ENCODE assay signal across 20 mouse cellular contexts in the genomic region with DNA sequence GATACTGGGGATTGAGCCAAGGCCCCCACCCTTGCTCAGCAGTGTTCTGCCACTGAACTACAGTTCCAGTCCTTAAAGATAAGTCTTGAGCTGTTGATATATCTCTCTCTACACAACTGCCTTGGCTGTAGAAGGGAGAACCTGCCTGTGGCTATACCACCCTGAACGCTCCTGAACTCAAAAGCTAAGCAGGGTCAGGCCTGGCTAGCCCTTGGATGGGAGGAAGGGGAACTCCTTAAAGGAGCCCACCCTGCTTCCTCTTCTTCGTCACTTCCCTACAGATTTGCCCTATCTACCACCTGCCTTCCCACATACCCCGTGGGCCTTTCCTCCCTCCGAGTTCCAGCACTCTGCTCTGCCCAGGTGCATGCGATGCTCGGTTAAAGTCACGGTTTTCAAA. TPM values are rescaled to one million over a fixed set of nuclear protein-coding genes. Genes with fewer than 3 reads are reported as not detected.
DNase-seq lines count a peak whose midpoint lies in the region; ATAC-seq lines count a peak whose summit lies in the region.
"Had no signal": no experiment of that assay in that cellular context is flagged by ENCODE, and none has a peak within 500 bp of the region (broad histone marks: within the 10 kb centered on the region; RNA-seq: fewer than 3 reads in every experiment).

No protein-coding gene starts in this region.

- WGBS in neural tube, embryonic 13.5 days: 86% methylated on average over 7 of the region's 7 CpGs

- peak overlapping the region; percentile 22; the same call in 1 of the 2 replicates for H3K4me2 ChIP-seq in neural tube, embryonic 13.5 days
- H3K4me2 ChIP-seq: heart, embryonic 11.5 days; liver, embryonic 11.5 days; lung, embryonic 15.5 days had no signal

- peaks cover 21% of the 10 kb centered on the region for H3K4me1 ChIP-seq in neural tube, embryonic 13.5 days (replicated peaks)
- H3K4me1 ChIP-seq: lung, embryonic 15.5 days had no signal

- H3K9me3 ChIP-seq in neural tube, embryonic 13.5 days: no peaks in the 10 kb centered on the region
- H3K9me3 ChIP-seq: lung, embryonic 15.5 days had no signal

- no peak overlapping the region for H3K27ac ChIP-seq in neural tube, embryonic 13.5 days (replicated peaks)
- H3K27ac ChIP-seq: lung, embryonic 15.5 days had no signal

- H3K4me3 ChIP-seq in neural tube, embryonic 13.5 days: no peak overlapping the region
- H3K4me3 ChIP-seq: lung, embryonic 15.5 days; megakaryocyte, embryonic 14.5 days had no signal

- no peaks in the 10 kb centered on the region for H3K27me3 ChIP-seq in neural tube, embryonic 13.5 days
- H3K27me3 ChIP-seq: lung, embryonic 15.5 days; megakaryocyte, embryonic 14.5 days had no signal

- H3K9ac ChIP-seq in neural tube, embryonic 13.5 days: no peak overlapping the region
- H3K9ac ChIP-seq: lung, embryonic 15.5 days had no signal

- peaks cover 3% of the 10 kb centered on the region; the same call in 1 of the 2 replicates for H3K36me3 ChIP-seq in neural tube, embryonic 13.5 days
- H3K36me3 ChIP-seq: lung, embryonic 15.5 days had no signal

- peak; percentile 83 for DNase-seq in heart, adult 11 months
- no peak for DNase-seq in heart, adult 8-10 months (ENCODE audit: low spot score)
- DNase-seq in neural tube, embryonic 10.5 days (ENCODE audit: extremely low spot score, low spot score): no peak
- DNase-seq in gastrocnemius, postnatal 10 days: no peak
- no peak for DNase-seq in frontal cortex, postnatal 14 days (ENCODE audit: low spot score in 2 of 2)
- DNase-seq: adrenal gland, postnatal 14 days; cerebellum, adult 11-12 months; cerebellum, postnatal 25 days; gastrocnemius, postnatal 14 days; heart, postnatal 14 days; kidney, adult 9 months; kidney, postnatal 36 days; thymus, postnatal 36 days had no signal

- no peak for ATAC-seq in neural tube, embryonic 13.5 days (ENCODE audit: low read depth)
- peak; percentile 91 for ATAC-seq in megakaryocyte progenitor cell, adult 5-6 weeks (replicated peaks; ENCODE audit: poor library complexity)
- ATAC-seq: activated CD4-positive, CD25-positive, alpha-beta regulatory T cell, adult 4 months had no signal

RNA-seq across cellular contexts. Expression of a gene that starts 28.8 kb away (rescaled TPM):
- 10 to 100 TPM; 13.0 to 16.0 (median 13.4) TPM for total RNA-seq in heart, adult 8-10 months (2022)
- polyA plus RNA-seq in neural tube, embryonic 13.5 days (2015; fragmentation: Nextera tagmentation; extraction: Ambion mirVana): 55.8 and 60.8 TPM in 2 replicates
- total RNA-seq in megakaryocyte progenitor cell, adult 5-6 weeks (2015): 84.6 and 87.6 TPM in 2 replicates
- 49.1 and 58.1 TPM in 2 replicates for total RNA-seq in megakaryocyte progenitor cell, adult 5-6 weeks (2017)
- total RNA-seq in gastrocnemius, postnatal 10 days (2021): 10 to 100 TPM; 12.1 to 15.1 TPM

RNA-seq across cellular contexts. Expression of a gene that starts 44.2 kb away (rescaled TPM):
- total RNA-seq in heart, adult 8-10 months (2022): under 1 TPM in 1 of 4 experiments, not detected in 3; 0.17 TPM
- polyA plus RNA-seq in neural tube, embryonic 13.5 days (2015; fragmentation: Nextera tagmentation; extraction: Ambion mirVana): not detected in 2 replicates
- 29.2 and 30.6 TPM in 2 replicates for total RNA-seq in megakaryocyte progenitor cell, adult 5-6 weeks (2015)
- total RNA-seq in megakaryocyte progenitor cell, adult 5-6 weeks (2017): 38.0 and 41.3 TPM in 2 replicates
- under 1 TPM in 1 of 2 experiments, not detected in 1; 0.23 TPM for total RNA-seq in gastrocnemius, postnatal 10 days (2021)
- total RNA-seq: gastrocnemius, postnatal 14 days had no signal
- polyA plus RNA-seq: heart, embryonic 11.5 days had no signal

Comparison
In these comparisons a context has a peak if more than half of its experiments do, and no peak if none do; other contexts are left out.
1. RNA of a gene that starts 44.2 kb away (total RNA-seq): 29.2 to 41.3 TPM in megakaryocyte progenitor cell, adult 5-6 weeks; 0.23 TPM in gastrocnemius, postnatal 10 days and 0.17 TPM in heart, adult 8-10 months; every median in the first group is over 10 times any median in the second.